Mouse (Mus musculus) spleen, adult 2 months (tissue): Measurements from ENCODE around the gene Ncapd3. TPM values are rescaled to one million over a fixed set of nuclear protein-coding genes. Genes with fewer than 3 reads are reported as not detected.

Source experiments
- DNase-seq, 2 experiments: peaks; one replicate each; pipeline versions ENCODE4 v3.0.0 to v3.0.0-alpha.2; 2012 to 2021; ENCODE audit warnings: low spot score in 2 of 2, low read depth in 1 of 2
- H3K27ac ChIP-seq: fragments of 200-500 bp; 2 replicates; pipeline ENCODE4 v1.5.1; 2012; ENCODE audit warnings: low read length, inconsistent platforms; ENCODE audit not compliant: insufficient read depth
- H3K27me3 ChIP-seq: fragments of 200-500 bp; 2 replicates; pipeline ENCODE4 v1.6.1; 2012; ENCODE audit warnings: mild to moderate bottlenecking, moderate library complexity, low read length, inconsistent platforms; ENCODE audit not compliant: control insufficient read depth, insufficient read depth
- H3K36me3 ChIP-seq: fragments of 200-500 bp; 2 replicates; pipeline ENCODE4 v1.6.1; 2012; ENCODE audit warnings: mild to moderate bottlenecking, low read length, inconsistent platforms; ENCODE audit not compliant: control insufficient read depth, insufficient read depth
- H3K4me1 ChIP-seq: fragments of 200-500 bp; 2 replicates; pipeline ENCODE4 v1.6.1; 2011; ENCODE audit warnings: inconsistent platforms; ENCODE audit not compliant: control insufficient read depth, insufficient read depth, insufficient read length
- H3K4me3 ChIP-seq: fragments of 200-500 bp; 2 replicates; pipeline ENCODE4 v1.5.1; 2011; ENCODE audit warnings: mild to moderate bottlenecking, inconsistent platforms; ENCODE audit not compliant: insufficient read depth, insufficient read length; ENCODE audit errors: extremely low read depth
- CTCF ChIP-seq: fragments of 200-500 bp; IDR thresholded peaks from 2 replicates; pipeline ENCODE4 v1.5.1; 2011; ENCODE audit warnings: mild to moderate bottlenecking, inconsistent platforms; ENCODE audit not compliant: insufficient read depth, insufficient read length, insufficient replicate concordance; ENCODE audit errors: extremely low read depth
- POLR2A ChIP-seq: fragments of 200-500 bp; IDR thresholded peaks from 2 replicates; pipeline ENCODE4 v1.6.1; 2011; ENCODE audit warnings: low read depth, low read length, inconsistent platforms
- WGBS: fragments of 180-500 bp; shearing (Covaris S2); methylation state at CpG from one replicate; pipeline ENCODE4 v1.1.7; 2018; 5-methylcytosine and 5-hydroxymethylcytosine counted together
- polyA plus RNA-seq: library from polyadenylated mRNA; depleted of rRNA; stranded (reverse); fragments of >200 nt; gene quantifications from 2 replicates; pipeline ENCODE4 v1.2.3, GENCODE M21; 2012

Gene Ncapd3
- polyA plus RNA-seq, 1 experiment, result 17.2 TPM

- no peaks in the 10 kb centered on the region; the same call in 1 of the 2 replicates for H3K36me3 ChIP-seq
- no peak overlapping the region for H3K27ac ChIP-seq
- no peaks in the 10 kb centered on the region for H3K27me3 ChIP-seq
- H3K4me1 ChIP-seq, result no peaks in the 10 kb centered on the region
- WGBS, result 99% methylated on average over 6 of the region's 6 CpGs
- no peak for TF ChIP-seq CTCF
- TF ChIP-seq POLR2A, result no peak
- no peak for DNase-seq
- no peak overlapping the region for H3K4me3 ChIP-seq
Measured at GRCm38 (mm10) chr9:27101466-27101865, 71.5 kb downstream of the Ncapd3 start.

GRCm38 (mm10) chr9:27106081-27106480, 76.1 kb downstream of the Ncapd3 start:
- H3K4me3 ChIP-seq, result no peak overlapping the region
- no peaks in the 10 kb centered on the region for H3K27me3 ChIP-seq
- H3K36me3 ChIP-seq, result no peaks in the 10 kb centered on the region
- TF ChIP-seq POLR2A, result no peak
- TF ChIP-seq CTCF, result peak; percentile 23; the same call in 1 of the 2 replicates
- no peak overlapping the region for H3K27ac ChIP-seq
- WGBS, result 32% methylated on average over 1 of the region's 1 CpGs
- DNase-seq, result no peak
- H3K4me1 ChIP-seq, result no peaks in the 10 kb centered on the region

GRCm38 (mm10) chr9:27108451-27108850, 78.5 kb downstream of the Ncapd3 start:
- Histone ChIP-seq H3K27me3 (no peaks in the 10 kb centered on the region), H3K36me3 (no peaks in the 10 kb centered on the region), H3K4me1 (no peaks in the 10 kb centered on the region), H3K27ac (no peak overlapping the region), H3K4me3 (no peak overlapping the region)
- TF ChIP-seq CTCF, result no peak
- no peak for TF ChIP-seq POLR2A
- no peak for DNase-seq
- 88% methylated on average over 4 of the region's 4 CpGs for WGBS

- TF ChIP-seq POLR2A, result no peak
- no peak for TF ChIP-seq CTCF
- Histone ChIP-seq H3K27me3 (no peaks in the 10 kb centered on the region), H3K36me3 (no peaks in the 10 kb centered on the region), H3K4me1 (no peaks in the 10 kb centered on the region), H3K27ac (peak overlapping the region; percentile 5; the same call in 1 of the 2 replicates), H3K4me3 (no peak overlapping the region)
- 49% methylated on average over 22 of the region's 22 CpGs for WGBS
- DNase-seq, result no peak
Measured at GRCm38 (mm10) chr9:27109533-27110514, 79.8 kb downstream of the Ncapd3 start.

- TF ChIP-seq POLR2A, result no peak
- TF ChIP-seq CTCF, result no peak
- no peak overlapping the region for H3K27ac ChIP-seq
- H3K4me1 ChIP-seq, result no peaks in the 10 kb centered on the region
- no peaks in the 10 kb centered on the region for H3K27me3 ChIP-seq
- 42% methylated on average over 5 of the region's 5 CpGs for WGBS
- no peaks in the 10 kb centered on the region for H3K36me3 ChIP-seq
- no peak for DNase-seq
- H3K4me3 ChIP-seq, result no peak overlapping the region
Measured at GRCm38 (mm10) chr9:27110681-27111080, 80.7 kb downstream of the Ncapd3 start.

- no peaks in the 10 kb centered on the region for H3K27me3 ChIP-seq
- 87% methylated on average over 3 of the region's 3 CpGs for WGBS
- H3K27ac ChIP-seq, result no peak overlapping the region
- H3K36me3 ChIP-seq, result no peaks in the 10 kb centered on the region
- DNase-seq, result no peak
- H3K4me3 ChIP-seq, result no peak overlapping the region
- no peak for TF ChIP-seq CTCF
- TF ChIP-seq POLR2A, result no peak
- no peaks in the 10 kb centered on the region for H3K4me1 ChIP-seq
Measured at GRCm38 (mm10) chr9:27111756-27112155, 81.8 kb downstream of the Ncapd3 start.

GRCm38 (mm10) chr9:27121254-27121653, 91.3 kb downstream of the Ncapd3 start:
- Histone ChIP-seq H3K36me3 (no peaks in the 10 kb centered on the region), H3K27ac (no peak overlapping the region), H3K27me3 (no peaks in the 10 kb centered on the region), H3K4me3 (no peak overlapping the region), H3K4me1 (no peaks in the 10 kb centered on the region)
- WGBS, result 91% methylated on average over 9 of the region's 9 CpGs
- DNase-seq, result no peak
- TF ChIP-seq POLR2A (no peak), CTCF (no peak)
